Mouse (Mus musculus) stomach, embryonic 15.5 days (tissue): ENCODE measurements at regions not wholly inside any gene's neighbourhood (a gene's known extent, or its start where the extent isn't known, plus 50 kb on each side); places are given as distances from the start of the nearest gene placed in this dataset.

Experiments used
- ATAC-seq: fragments of 200-750 bp; cut with Nextera tagmentation; 2 replicates; pipeline ENCODE4 v1.8.0; 2017; ENCODE audit warnings: low read depth, moderate number of reproducible peaks, moderate TSS enrichment; ENCODE audit not compliant: insufficient read depth, low FRiP score
- H3K27ac ChIP-seq: fragments of 300-500 bp; sonication (generic); 2 replicates; pipeline ENCODE4 v1.5.1; 2015; ENCODE audit warnings: mild to moderate bottlenecking, inconsistent platforms
- H3K27me3 ChIP-seq: fragments of 300-500 bp; sonication (generic); replicated peaks from 2 replicates; pipeline ENCODE4 v1.6.1; 2015; ENCODE audit warnings: inconsistent platforms
- H3K36me3 ChIP-seq: fragments of 300-500 bp; sonication (generic); 2 replicates; pipeline ENCODE4 v1.6.1; 2015; ENCODE audit warnings: inconsistent platforms
- H3K4me1 ChIP-seq: fragments of 300-500 bp; sonication (generic); 2 replicates; pipeline ENCODE4 v1.6.1; 2015; ENCODE audit warnings: inconsistent platforms
- H3K4me2 ChIP-seq: fragments of 300-500 bp; sonication (generic); 2 replicates; pipeline ENCODE4 v1.6.1; 2015; ENCODE audit warnings: mild to moderate bottlenecking, inconsistent platforms
- H3K4me3 ChIP-seq: fragments of 300-500 bp; sonication (generic); replicated peaks from 2 replicates; pipeline ENCODE4 v1.5.1; 2015; ENCODE audit warnings: inconsistent platforms
- H3K9ac ChIP-seq: fragments of 300-500 bp; sonication (generic); 2 replicates; pipeline ENCODE4 v1.6.1; 2015; ENCODE audit warnings: inconsistent platforms
- H3K9me3 ChIP-seq: fragments of 300-500 bp; sonication (generic); 2 replicates; pipeline ENCODE4 v1.6.1; 2016; ENCODE audit warnings: inconsistent platforms
- WGBS: fragments of 180-500 bp; shearing (Covaris S2); methylation state at CpG from one replicate; pipeline ENCODE4 v1.1.7; 2015; 5-methylcytosine and 5-hydroxymethylcytosine counted together

DNA sequence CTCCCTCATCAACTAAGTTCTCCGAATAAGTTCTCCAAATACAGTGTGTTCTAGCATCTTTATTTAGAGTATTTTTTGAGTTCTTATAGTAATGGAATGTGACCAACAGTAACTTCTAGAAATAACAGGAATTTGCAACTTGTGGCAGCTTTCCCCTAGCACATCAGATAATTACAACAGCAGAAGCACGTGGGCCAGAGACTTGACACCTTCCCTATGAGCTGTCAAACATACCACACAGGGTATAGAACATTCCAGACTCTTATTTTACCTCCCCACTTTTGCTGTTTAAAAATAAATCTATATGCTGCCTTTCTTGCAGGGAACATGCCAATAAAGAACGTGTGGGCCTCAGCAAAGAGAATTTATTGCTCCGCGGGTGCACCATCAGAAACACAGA, 77.4 kb upstream of the Commd8 start:
- 81% methylated on average over 5 of the region's 5 CpGs for WGBS
- no peak overlapping the region for H3K27ac ChIP-seq
- H3K4me3 ChIP-seq: no peak overlapping the region
- no peaks in the 10 kb centered on the region for H3K36me3 ChIP-seq
- H3K4me2 ChIP-seq: no peak overlapping the region
- H3K9ac ChIP-seq: no peak overlapping the region
- no peaks in the 10 kb centered on the region for H3K4me1 ChIP-seq
- no peak for ATAC-seq
- H3K27me3 ChIP-seq: no peaks in the 10 kb centered on the region
- no peaks in the 10 kb centered on the region for H3K9me3 ChIP-seq

DNA sequence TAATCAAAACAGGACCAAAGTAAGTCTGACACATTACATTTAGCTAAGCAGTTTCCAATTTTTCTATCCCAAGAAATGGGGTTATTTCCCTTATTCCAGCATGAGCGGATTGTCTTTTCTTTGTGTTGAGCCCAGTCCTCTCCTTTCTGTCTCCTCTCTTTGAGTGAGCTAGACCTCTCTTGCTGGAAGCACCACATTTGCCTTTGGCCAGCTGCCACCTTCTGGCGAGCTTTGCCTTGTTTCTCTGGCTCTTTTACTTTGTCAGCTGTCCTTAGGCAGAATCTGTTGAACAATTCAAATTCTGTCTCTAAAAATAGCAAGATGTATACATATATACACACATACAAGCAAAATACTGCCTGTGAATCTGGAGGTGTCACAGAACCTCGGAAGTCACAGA, 76.1 kb upstream of the Commd8 start:
- ATAC-seq: no peak
- Histone ChIP-seq H3K4me2 (no peak overlapping the region), H3K27ac (no peak overlapping the region), H3K9me3 (no peaks in the 10 kb centered on the region), H3K36me3 (no peaks in the 10 kb centered on the region), H3K27me3 (no peaks in the 10 kb centered on the region), H3K4me3 (no peak overlapping the region), H3K4me1 (no peaks in the 10 kb centered on the region), H3K9ac (no peak overlapping the region)
- 69% methylated on average over 3 of the region's 3 CpGs for WGBS

DNA sequence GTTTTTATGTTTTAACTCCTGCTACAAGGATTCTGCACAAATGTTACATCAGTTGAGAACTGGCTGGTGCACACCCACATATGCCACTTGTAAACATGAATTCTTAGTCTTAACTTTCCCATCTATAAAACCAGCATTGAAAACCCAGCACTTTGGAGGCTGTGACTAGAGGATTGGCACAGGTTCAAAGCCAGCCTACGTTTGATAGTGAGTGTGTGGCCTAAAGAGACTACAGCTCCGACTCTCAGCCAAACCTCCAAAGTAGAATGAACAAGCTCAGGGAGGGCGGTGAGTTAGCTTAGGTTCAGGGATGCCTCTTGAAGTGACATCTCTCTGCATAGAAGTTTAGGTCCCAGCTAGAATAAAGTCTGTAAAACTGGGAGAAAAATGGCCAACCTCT, 75.0 kb upstream of the Commd8 start:
- H3K36me3 ChIP-seq: no peaks in the 10 kb centered on the region
- H3K4me2 ChIP-seq: no peak overlapping the region
- H3K27me3 ChIP-seq: no peaks in the 10 kb centered on the region
- no peak for ATAC-seq
- 67% methylated on average over 3 of the region's 3 CpGs for WGBS
- no peak overlapping the region for H3K4me3 ChIP-seq
- H3K9ac ChIP-seq: no peak overlapping the region
- H3K27ac ChIP-seq: no peak overlapping the region
- no peaks in the 10 kb centered on the region for H3K4me1 ChIP-seq
- H3K9me3 ChIP-seq: no peaks in the 10 kb centered on the region

DNA sequence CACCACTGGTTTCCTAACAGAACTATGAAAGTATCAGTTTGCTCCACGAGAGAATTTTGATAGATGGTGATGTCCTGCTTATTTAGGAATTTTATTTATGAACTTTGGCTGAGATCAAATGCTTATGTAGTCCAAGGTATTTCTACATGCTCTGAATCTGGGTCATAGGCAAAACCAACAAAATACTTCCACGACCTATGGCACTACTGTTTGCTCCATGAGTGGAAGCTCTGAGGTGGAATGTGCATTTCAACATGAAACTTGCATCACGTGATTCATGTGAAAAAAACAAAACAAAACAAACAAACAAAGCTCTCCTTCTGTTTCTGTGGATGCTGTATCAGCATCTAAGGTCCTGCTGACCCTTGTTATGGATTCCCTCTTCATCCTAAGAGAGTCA, 73.5 kb upstream of the Commd8 start:
- Histone ChIP-seq H3K36me3 (no peaks in the 10 kb centered on the region), H3K4me3 (no peak overlapping the region), H3K4me2 (no peak overlapping the region), H3K4me1 (no peaks in the 10 kb centered on the region), H3K27me3 (no peaks in the 10 kb centered on the region), H3K27ac (no peak overlapping the region), H3K9ac (no peak overlapping the region), H3K9me3 (no peaks in the 10 kb centered on the region)
- WGBS: 85% methylated on average over 3 of the region's 3 CpGs
- no peak for ATAC-seq

DNA sequence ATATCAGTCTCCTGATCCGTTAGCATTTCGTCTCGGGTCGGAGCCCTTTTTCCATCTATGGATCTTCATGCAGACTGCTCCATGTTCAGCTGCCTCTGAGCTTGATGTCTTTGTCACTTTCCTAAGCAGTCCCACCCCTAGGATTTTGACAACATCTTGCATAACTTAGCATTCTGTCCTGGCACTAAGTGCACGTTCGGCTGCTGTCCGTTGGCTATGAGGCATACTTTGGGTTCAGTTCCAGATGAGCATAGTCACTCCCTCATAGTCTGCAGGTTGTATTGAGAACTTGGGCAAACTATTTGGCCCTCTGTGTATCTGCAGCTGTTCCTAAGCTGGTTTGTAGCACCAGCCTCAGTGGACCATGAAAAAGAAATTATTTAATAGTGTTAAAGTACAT, 72.3 kb upstream of the Commd8 start:
- WGBS: 88% methylated on average over 7 of the region's 7 CpGs
- no peaks in the 10 kb centered on the region for H3K27me3 ChIP-seq

DNA sequence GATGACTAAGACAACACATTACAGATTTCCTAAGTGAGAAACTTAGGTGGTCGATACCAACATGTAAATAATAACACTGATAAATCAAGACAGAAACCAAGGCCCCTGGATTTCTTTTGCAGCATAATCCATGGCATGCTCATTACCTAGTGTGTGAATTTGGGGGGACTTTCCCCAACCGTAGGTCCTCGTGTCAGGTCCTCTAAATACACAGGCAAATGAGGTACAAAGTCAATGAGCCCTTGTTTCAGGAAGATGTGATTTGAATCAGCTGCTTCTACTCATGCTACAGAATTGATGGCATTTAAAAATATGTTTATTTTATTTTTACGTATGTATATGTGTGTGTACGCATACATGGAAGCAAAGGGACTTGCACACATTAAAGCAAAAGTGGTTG, 59.0 kb upstream of the Commd8 start:
- H3K4me2 ChIP-seq: no peak overlapping the region
- no peak overlapping the region for H3K27ac ChIP-seq
- no peaks in the 10 kb centered on the region for H3K27me3 ChIP-seq
- ATAC-seq: no peak
- WGBS: 77% methylated on average over 5 of the region's 5 CpGs
- no peak overlapping the region for H3K9ac ChIP-seq
- 0 out of 2 replicates have a peak, but pooled peaks cover 4% of the 10 kb centered on the region for H3K4me1 ChIP-seq
- no peak overlapping the region for H3K4me3 ChIP-seq
- no peaks in the 10 kb centered on the region for H3K36me3 ChIP-seq
- H3K9me3 ChIP-seq: no peaks in the 10 kb centered on the region

More for the DNA sequence above, 72.3 kb upstream of the Commd8 start:
- no peak overlapping the region for H3K9ac ChIP-seq
- ATAC-seq: no peak
- H3K9me3 ChIP-seq: no peaks in the 10 kb centered on the region
- no peaks in the 10 kb centered on the region for H3K4me1 ChIP-seq
- H3K4me3 ChIP-seq: no peak overlapping the region
- H3K4me2 ChIP-seq: no peak overlapping the region
- no peaks in the 10 kb centered on the region for H3K36me3 ChIP-seq
- H3K27ac ChIP-seq: no peak overlapping the region

DNA sequence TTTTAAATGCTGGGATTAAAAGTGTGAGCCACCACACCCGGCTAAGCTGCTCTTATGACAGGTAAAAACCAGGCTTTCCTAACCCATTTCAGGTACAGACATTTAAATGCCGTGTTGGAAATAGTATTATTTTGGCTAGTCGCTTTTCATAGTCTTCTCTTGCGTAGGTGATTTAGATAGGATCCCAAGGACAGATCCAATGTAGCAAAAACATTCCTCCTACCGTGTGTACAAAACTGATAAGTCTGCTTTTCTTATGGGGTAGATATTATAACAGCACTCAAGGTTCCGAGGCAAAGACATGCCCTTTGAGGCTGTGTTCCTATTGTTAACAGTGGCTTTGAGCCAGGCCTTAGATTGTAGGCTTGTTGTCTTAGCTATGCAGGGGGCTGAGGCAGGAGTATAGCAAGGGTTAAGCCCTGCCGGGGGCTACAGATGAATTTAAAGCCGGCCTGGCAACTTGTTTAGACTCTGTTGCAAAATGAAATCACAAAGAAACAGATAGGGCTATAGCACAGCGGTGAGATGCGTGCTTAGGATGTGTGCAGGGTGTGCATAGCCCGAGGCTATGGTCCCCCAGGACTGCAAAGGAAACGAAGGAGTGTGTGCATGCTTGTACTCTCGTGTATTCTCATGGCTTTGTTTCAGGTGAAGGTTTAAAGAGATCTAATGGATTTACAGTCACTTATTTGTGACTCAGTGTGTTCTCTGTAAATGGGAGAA, 57.7 kb upstream of the Commd8 start:
- WGBS: 72% methylated on average over 13 of the region's 13 CpGs

DNA sequence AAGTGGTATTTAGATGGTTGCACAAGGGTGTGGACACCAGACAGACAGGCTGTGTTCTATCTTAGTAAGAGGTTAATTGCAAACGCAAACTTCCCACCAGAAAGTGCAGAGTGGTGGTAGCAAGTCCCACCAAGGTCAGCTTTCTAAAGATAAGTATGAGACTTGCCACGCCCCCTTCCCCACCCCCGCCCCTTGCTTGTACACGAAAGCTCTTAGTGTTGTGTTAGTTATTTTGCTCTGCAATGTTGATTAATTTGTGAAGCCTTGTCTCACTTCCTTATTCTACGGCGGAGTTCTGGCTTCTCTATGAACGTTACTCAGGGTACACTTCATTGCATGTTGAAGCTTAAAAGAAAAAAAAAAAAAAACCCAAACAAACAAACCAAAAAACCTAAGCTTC, 57.1 kb upstream of the Commd8 start:
- peak overlapping the region; percentile 24; the same call in 1 of the 2 replicates for H3K4me2 ChIP-seq
- 0 out of 2 replicates have a peak, but pooled peaks cover 4% of the 10 kb centered on the region for H3K4me1 ChIP-seq
- no peaks in the 10 kb centered on the region for H3K9me3 ChIP-seq
- H3K9ac ChIP-seq: no peak overlapping the region
- no peaks in the 10 kb centered on the region for H3K27me3 ChIP-seq
- H3K27ac ChIP-seq: 0 out of 2 replicates have a peak overlapping the region, but pooled peaks have one; percentile 32
- no peak overlapping the region for H3K4me3 ChIP-seq
- 23% methylated on average over 7 of the region's 7 CpGs for WGBS
- ATAC-seq: peak; percentile 57; the same call in 1 of the 2 replicates
- H3K36me3 ChIP-seq: no peaks in the 10 kb centered on the region

More for the DNA sequence above, 57.7 kb upstream of the Commd8 start:
- Histone ChIP-seq H3K36me3 (no peaks in the 10 kb centered on the region), H3K27me3 (no peaks in the 10 kb centered on the region), H3K27ac (0 out of 2 replicates have a peak overlapping the region, but pooled peaks have one; percentile 32), H3K9me3 (no peaks in the 10 kb centered on the region), H3K4me3 (no peak overlapping the region), H3K4me1 (0 out of 2 replicates have a peak, but pooled peaks cover 4% of the 10 kb centered on the region), H3K9ac (no peak overlapping the region), H3K4me2 (no peak overlapping the region; the same call in 1 of the 2 replicates)
- no peak for ATAC-seq

DNA sequence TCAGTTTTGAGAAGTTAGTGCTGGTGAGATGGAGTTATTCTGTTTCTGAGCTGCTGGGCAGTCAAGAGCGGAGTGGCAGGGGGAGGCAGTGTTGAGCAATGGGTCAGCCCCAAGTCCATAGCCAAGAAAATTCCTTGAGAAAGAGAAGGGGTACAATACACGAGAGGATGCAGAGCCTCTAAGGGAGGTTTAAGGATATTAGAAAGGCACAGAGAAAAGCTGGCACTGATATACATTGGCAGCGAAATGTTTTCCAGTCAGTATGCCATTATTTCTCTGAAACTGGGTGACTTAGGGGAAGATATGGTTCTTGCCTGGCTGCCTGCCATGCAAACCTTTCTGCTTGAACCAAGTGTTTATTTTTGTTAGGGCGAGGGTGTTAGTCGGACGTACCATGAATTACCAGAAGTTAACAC, 56.6 kb upstream of the Commd8 start:
- H3K4me3 ChIP-seq: no peak overlapping the region
- ATAC-seq: peak; percentile 65
- 21% methylated on average over 6 of the region's 6 CpGs for WGBS
- H3K4me1 ChIP-seq: 0 out of 2 replicates have a peak, but pooled peaks cover 4% of the 10 kb centered on the region
- H3K36me3 ChIP-seq: no peaks in the 10 kb centered on the region
- peak overlapping the region; percentile 24; the same call in 1 of the 2 replicates for H3K4me2 ChIP-seq
- H3K9me3 ChIP-seq: no peaks in the 10 kb centered on the region
- no peak overlapping the region; the same call in 1 of the 2 replicates for H3K27ac ChIP-seq
- H3K9ac ChIP-seq: no peak overlapping the region
- no peaks in the 10 kb centered on the region for H3K27me3 ChIP-seq

DNA sequence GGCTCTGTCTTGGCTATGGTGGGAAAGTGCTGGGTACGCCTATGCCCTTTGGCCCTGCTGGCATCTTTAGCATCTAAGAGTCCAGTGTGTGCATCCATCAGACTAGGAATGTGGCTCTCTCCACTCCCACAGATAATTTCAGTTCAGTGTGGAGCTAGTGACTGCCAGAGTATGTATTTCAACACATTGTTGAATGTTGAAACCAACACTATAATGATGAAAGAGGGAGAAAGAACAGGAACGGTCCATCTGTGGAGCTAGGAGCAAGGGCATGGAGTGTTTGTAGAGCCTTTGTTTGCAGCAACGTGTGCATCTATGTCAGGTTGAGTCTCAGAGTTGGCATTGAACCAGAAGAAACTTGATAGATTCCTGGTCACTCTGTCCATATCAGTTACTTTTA, 54.9 kb upstream of the Commd8 start:
- ATAC-seq: no peak
- H3K4me1 ChIP-seq: 0 out of 2 replicates have a peak, but pooled peaks cover 4% of the 10 kb centered on the region
- WGBS: 86% methylated on average over 3 of the region's 3 CpGs
- no peak overlapping the region for H3K9ac ChIP-seq
- H3K27me3 ChIP-seq: no peaks in the 10 kb centered on the region
- no peaks in the 10 kb centered on the region for H3K9me3 ChIP-seq
- no peak overlapping the region for H3K27ac ChIP-seq
- H3K36me3 ChIP-seq: no peaks in the 10 kb centered on the region
- no peak overlapping the region for H3K4me2 ChIP-seq
- no peak overlapping the region for H3K4me3 ChIP-seq

DNA sequence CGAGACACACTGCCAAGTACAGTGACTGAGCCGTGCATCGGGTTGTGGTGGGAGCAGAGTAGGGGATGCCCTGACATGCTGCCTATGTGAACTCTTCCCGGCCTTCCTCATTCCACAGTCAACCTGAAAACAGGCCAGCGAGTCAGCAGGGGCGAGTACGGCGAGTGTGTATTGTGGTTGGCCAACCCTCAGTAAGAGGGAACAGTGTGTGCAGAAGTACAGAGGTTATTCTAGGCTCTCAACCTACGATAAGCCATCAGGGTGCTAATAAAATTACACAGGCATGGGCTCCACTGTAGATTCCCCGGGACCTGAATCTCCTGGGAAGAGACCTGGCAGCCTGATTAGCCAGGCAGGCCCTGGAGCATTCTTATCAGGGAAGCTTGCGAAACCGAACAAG, 51.7 kb upstream of the Commd8 start:
- Histone ChIP-seq H3K9me3 (no peaks in the 10 kb centered on the region), H3K27ac (no peak overlapping the region), H3K4me3 (no peak overlapping the region), H3K36me3 (no peaks in the 10 kb centered on the region), H3K27me3 (no peaks in the 10 kb centered on the region), H3K4me1 (0 out of 2 replicates have a peak, but pooled peaks cover 4% of the 10 kb centered on the region), H3K9ac (no peak overlapping the region), H3K4me2 (no peak overlapping the region)
- WGBS: 83% methylated on average over 12 of the region's 12 CpGs
- no peak for ATAC-seq

DNA sequence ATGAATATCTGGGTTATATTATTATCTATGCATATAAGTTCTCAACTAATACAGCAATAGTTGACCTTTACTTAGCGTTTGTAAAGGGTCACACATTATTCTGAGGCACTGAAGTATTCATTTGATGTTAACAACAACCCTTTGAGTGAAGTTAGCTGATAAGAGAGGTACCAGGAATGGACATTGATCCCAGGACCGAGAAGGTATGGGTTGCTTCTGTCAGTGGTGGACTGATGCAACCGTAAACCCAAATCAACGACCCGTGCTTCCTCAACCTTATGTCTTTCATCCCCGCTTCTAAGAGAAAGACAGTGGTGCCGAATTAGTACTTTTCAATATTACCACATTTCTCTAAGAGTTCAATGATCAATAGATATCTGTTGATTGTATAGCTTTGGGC, 51.3 kb upstream of the Commd8 start:
- Histone ChIP-seq H3K4me2 (no peak overlapping the region), H3K9me3 (no peaks in the 10 kb centered on the region), H3K27ac (no peak overlapping the region), H3K9ac (no peak overlapping the region), H3K36me3 (no peaks in the 10 kb centered on the region), H3K4me3 (no peak overlapping the region), H3K27me3 (no peaks in the 10 kb centered on the region), H3K4me1 (no peaks in the 10 kb centered on the region)
- ATAC-seq: no peak
- WGBS: 89% methylated on average over 7 of the region's 7 CpGs
